Mouse (Mus musculus) telencephalon, adult 2 months (tissue): ENCODE measurements at regions not wholly inside any gene's neighbourhood (a gene's known extent, or its start where the extent isn't known, plus 50 kb on each side); places are given as distances from the start of the nearest gene placed in this dataset.

Experiments
- DNase-seq: peaks from one replicate; pipeline ENCODE4 v3.0.0-alpha.2; 2011; ENCODE audit warnings: low read depth, low spot score

DNA sequence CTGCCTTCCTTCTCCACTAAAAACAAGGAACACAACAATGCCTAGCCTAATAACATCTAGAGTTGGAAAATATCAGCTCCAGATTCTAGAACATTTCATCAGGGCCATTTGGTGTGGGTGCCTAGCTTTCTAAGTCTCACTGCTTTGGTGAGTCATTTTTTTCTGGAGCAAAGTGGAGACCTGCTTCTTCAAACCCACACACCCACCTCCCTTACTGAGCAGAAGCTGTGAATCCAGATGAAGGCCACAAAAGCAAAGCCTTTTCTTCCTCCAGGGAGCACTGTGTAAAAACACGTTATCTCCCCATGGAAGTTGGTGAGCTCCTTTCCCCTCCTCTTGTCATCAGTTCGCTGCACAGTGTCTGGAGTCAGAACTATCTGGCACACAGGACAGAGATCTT is 294.1 kb downstream of the Mex3b start:
- DNase-seq = peak; percentile 64

DNA sequence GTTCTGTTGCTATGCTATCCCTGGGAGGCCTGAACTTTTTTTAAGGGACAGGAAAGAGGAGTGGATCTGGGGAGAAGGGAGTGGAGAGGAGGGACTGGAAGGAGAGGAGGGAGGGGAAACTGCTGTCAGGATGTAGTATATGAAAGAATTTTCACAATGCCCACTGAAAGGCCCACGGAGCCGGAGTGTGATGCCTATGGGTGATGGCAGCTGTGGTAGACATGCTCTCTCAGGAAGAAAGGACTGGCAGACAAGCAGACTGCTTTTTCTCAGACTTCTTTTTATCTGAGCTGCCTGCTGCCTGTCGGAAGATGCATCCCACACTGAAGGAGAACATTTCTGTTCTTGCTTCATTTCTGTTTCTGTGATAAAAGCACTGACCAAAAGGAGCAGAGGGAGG is 295.7 kb downstream of the Mex3b start:
- peak; percentile 36 for DNase-seq

DNA sequence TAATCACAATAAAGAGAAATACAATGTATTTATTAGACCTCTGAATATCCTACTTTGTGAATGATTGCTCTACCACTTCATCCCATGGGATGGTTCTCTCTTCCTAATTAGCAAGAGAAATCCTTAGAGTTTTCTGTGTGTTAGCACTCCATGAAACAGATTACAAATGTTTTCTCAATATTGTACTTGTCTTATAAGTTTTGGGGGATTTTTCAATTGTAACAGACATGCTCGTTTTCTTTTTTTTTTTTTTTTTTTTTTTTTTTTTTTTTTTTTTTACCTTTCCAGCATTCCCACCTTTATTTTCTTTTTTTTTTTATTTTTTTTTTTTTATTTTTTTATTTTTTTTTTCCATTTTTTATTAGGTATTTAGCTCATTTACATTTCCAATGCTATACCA is 312.3 kb downstream of the Mex3b start:
- no peak for DNase-seq

DNA sequence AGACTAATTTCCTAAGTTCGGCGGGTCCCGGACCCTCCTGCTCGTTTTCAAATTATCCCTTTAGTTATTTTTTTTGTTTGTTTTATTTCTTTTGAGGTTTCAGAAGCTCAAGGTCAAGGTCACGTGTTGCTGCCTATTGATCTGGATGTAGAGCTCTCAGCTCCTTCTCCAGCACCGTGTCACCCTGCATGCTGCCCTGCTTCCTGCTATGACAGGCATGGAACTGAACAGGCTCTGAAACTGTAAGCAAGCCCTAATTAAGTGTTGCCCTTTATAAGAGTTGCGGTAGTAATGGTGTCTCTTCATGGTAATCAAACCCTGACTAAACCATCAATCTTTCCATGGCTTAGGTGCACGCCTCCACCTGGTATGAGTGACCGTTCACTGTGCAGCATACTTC is 319.2 kb downstream of the Mex3b start:
- DNase-seq = no peak

DNA sequence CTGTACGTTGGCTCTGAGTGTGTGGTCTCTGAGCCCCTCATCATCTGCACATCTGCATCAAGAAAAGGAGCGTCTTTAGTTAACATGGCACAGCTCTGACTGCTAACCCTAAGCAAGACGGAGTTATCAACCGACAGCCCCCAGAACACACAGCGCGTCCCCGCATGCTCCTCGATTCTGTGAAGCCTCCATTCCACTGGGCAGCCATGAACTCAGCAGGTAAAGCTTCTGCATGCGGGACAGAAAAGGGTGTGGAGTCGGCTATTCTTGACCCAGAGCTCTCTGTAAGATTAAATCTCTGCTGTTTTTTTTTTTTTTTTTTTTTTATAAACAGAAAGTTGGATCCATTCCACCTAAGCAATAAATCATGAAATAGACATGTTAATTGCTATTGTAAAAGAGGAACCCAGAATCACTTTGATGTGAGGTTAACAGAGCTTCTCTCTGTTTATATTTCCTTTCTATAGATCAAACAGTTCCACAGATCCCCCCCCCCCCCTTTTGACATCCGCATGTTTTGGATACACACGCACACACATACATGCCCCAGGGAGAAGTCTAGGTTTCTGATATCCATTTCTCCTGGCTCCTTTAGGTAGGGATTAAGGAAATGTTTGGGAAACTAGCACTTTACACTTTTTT is 328.9 kb downstream of the Mex3b start:
- no peak for DNase-seq

DNA sequence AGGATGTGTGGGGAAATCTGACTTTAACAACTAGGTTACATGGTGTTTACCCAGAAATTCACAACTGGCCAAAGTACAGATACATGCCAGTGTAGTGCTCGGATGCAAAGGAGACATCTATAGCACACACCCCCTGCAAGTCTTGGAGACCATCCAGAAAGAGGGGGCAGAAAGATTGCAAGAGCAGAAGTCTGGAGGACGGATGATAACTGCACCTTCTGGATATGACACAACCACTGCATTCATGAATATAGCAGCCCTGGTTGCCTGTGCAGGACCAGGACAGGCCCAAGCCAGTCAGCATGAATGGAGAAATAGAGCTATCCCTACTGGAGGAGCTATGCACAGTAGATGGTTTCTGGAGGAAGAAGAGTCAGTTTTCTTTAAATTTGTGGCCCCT is 330.4 kb downstream of the Mex3b start:
- DNase-seq = no peak

DNA sequence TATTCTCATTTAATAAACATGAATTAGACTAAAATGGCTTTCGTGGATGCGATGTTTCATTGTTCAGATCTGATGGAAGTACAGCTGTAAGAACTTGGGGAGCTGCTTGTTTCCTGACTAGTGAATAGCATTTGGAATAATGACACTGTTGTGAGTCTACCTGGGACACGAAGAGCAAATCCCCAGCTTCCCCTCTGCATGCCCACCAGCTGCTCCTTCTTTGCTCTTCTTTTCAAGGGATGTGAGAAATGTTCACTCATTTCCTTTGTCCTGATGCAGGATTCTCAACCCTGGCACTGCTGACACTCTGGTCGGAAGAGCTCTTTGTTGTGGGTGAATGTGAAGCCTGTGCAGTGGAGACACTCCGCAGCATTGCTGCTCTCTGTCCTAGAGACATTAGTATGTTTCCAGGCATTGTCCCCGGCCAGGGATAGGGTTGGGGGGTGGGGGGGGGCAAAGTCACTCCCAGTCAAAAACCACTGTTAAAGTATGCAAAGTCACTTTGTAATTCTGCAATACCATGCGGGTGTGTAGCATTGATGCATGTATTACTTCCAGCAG is 334.1 kb downstream of the Mex3b start:
- DNase-seq = no peak

DNA sequence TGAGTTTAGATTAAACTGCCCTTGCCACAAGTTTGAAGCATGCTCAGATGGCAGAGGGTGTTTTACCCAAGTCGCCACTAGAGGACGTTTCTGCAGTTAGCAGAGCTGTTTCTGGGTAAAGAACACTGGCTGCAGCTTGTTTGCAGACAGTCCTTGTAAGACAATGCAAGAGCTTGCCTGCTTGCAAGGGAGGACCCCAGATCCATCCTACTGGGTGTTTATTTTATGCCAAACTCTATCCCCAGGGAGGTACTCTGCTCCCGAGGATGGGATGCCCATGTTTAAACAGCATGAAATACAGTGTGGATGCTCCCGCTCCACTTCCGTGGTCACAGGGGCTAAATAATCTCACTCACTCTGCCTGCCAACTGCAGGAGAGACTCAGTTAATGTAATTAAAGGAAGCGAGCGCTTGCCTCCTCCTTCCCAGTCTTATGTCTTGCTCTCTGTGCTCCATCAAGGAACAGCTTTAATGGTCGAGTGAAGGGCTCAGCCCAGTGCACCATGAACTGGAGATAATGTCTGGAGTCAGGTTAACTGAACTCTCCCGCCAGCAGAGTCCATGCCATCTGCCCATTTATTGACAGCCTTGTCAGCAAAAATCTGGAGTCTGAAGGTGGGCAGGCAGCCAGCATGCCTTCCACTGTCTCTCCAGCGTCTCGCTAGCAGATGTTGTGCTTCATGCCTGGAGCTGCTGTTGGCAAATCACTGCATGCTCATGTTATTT is 334.8 kb downstream of the Mex3b start:
- DNase-seq = peak; percentile 73

DNA sequence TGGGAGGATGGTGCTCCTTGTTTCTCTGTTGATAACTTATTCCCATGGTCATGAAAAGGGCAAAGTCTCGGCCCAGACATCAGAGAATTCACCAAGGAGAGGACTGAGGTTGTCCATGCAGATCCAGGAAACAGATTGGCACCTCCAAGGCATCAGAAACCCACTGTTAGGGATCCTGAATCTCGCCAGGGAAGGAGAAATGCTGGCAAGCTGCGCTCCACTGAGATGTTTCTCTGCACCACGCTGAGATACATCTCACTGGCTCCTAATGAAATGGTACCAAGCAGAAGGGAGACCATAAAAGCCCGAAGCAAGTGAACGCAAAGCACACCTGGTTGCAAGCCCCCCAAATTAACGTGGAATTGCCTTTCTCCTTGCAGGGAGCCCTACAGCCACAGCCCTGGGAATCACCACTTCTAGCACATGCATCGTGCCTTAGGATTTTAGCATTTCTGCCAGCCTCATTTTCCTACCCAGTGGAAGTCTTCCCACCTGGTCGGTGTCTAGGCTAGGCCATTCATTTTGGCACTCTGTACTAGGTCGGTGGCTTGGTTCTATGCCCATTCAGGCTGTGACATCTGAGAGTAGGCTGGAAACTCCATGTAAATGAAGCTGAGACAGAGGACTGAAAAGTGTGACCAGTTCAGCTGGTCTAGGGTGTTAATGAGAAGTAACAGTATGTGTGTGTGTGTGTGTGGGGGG is 336.3 kb downstream of the Mex3b start:
- no peak for DNase-seq

DNA sequence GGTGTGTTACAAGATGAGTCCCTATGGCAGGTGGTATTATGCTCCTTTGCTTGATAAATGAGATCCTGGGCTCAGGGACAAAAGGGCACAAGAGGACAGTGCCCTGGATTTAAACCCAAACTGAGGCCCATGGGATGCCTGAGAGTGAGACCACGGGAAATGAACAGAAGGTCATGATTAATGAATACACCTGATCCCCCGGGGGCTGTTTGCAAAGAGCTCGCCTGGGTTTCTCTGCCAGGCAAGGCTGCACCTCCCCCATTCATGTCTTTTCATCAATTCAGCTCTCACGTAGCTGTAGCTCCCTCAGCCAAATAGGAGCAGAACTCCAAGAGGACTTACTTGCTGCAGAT is 336.9 kb downstream of the Mex3b start:
- no peak for DNase-seq

DNA sequence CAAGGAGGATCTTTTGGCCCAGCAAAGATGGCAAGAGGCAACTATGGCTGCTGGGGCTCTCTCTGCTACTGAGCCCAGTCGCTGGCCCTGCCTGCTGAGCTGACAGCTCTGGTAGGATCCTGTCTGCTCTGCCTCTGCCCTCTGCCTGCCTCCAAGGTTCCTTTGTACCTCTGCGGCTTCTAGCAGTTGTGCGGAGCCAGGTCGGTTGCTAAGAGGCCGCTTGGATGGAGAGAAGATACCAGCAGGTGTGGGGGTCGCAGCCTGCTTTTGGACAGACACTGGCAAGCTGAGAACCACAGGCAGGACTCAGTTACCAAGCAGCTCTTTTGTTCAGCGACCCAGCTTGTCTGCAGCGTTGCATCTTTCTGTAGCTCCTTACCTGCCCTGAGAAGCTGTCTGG is 337.6 kb downstream of the Mex3b start:
- no peak for DNase-seq

DNA sequence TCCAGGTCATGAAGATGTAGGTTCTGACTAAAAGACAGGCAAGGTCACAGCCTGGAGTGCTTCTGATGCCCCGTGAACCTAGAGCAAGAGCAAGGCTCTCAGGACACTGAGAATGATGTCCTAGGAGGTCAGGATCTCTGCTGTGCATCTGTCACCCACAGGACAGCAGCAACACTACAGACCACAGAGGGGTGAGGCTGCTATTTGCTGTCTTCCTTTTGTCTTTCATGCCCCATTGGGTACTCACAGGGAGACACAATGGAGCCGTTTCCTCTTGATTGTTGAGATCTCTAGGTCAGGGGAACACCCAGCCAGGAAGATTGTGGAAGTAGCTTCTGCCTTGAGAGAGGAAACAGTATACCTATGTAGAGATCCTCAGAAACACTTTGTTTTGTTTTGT is 339.9 kb downstream of the Mex3b start:
- no peak for DNase-seq

DNA sequence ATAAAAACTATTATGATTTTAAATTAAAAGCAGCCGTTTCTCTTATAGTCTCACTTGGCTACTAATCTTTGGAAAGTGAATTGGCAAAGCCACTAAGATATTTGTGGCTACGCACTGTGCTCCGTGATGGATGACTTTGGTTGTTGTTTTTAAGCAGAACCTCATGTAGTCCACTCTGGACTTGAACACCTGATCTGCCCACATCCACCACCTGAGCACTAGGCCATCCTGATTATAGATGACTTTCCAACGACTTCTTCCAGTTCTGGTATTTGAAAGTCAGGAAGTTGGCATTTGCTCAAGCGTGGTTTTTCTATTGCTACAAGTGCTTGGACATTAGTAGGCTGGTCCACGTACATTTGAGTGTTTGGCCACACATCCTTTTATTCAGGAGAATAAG is 344.5 kb downstream of the Mex3b start:
- DNase-seq = no peak

DNA sequence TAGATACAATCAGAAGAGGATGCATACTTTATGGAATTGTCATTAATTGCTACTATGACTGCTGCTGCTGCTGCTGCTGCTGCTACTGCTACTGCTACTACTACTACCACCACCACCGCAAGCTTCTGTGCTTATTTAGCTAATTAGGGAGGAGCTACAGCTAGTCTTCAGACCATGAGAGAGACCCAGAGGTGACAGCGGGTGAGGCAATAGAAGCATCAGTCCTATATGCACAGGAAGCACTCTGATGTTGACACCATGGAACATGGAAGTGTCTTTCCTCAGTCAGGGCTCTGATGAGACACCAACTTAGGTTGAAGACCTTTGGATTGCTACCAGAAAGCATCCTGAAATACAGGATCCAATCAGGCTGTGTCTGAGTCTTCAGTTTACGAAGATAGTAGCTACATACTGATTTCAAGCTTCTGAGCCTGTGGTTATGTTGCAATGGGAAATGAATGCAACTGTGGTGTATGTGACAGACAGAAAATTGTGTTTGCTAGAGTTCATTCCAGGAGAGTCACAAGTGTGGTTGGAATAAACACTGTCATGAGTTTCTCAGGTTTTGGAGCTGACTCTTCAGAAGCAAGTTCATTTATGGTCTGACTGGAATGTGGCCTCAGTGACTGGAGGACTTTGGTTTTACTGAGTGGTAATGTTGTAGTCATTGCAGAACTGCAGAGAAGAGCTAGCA is 355.0 kb downstream of the Mex3b start:
- no peak for DNase-seq

DNA sequence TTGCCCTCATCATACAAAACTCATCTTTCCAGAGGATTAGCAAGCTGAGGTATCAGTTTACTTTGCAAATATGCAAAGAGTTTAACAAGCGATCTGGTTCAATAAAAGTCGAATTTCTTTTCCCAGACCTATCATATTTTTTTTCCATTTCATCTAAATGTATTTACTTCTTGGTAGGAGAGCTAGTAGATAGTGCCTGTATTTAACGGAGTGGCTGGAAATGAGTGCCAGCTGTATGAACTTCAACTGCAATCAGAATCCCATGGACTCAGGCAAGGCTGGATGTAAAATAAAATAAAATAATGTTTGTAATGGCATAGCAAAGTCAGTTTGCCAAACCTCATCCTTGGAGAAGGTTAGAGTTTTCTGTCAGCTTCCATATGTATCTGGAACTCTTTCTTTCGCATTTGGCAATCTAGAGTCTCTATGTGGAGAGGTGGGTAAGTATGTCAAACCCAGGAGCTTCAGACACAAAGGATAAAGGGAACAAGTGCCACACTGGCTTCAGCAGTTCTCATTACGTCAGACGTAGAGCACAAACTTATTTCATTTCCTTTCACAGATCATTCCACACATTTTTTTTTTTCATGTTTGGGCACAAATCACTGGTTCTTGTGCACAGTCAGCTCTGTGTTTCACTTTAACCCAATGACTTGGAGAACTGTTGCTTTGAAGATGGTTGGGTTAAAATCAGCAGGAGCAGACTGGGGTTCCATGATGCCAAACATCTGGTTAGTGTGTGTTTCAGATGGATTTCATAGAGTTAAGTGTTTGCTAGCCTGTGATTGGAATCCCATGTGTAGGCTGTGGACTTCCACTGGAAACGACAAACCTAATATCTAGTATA is 357.2 kb upstream of the Tmc3 start:
- DNase-seq = no peak

DNA sequence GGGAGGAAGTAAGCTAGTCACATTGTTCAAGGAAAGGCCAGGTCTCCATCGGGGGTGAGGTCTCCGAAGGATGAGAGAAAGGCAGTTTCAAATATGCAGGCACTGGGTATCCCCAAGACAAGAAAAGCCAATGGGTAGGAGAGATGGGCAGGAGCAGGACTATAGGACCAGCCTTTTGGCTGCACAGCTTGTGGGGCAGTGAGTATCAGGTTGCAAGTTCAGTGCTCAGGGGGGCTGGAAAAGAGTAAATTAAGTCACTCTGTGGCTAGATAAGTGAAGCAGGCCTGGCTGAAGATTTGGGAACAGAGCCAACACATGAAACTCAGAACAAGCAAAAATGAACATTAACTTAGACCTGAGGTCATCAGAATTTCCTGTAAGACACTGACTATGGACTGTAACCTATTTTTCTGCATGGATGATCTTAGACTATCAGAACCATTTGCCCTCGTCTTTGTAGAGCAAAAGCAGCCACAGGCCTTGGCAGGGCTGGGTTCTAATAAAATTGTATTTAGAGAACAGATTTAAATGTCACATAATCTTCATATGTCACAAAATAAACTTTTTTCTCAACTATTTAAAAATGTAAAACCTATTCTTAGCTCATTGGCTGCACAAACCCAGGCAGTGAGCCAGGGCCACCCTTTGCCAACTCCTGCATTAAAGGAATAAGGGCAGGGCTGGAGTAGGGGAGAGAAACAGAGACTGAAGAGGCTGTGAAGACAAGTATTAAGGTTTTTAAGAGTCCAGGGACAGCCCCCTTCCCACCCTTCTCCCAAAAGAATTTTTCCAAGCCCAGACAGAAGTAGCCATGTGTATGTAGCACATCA is 354.0 kb upstream of the Tmc3 start:
- no peak for DNase-seq

DNA sequence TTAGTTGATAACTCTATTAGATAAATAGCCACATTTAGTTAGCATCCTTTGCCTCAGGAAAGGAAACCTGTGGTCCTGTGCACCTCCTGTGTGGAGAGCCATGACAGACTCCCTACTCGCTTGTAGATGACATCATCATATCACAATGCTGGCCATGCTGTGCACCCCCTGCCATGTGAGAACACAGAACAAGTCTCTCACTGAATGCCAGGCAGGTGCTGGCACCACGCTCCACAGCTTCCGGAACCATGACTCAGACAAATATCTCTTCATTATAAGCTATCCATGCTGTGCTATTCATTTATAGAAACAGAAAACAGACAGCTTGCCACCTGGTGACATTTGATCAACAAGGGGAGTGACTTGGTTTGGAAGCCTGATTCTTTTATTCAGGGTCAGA is 349.1 kb upstream of the Tmc3 start:
- no peak for DNase-seq

DNA sequence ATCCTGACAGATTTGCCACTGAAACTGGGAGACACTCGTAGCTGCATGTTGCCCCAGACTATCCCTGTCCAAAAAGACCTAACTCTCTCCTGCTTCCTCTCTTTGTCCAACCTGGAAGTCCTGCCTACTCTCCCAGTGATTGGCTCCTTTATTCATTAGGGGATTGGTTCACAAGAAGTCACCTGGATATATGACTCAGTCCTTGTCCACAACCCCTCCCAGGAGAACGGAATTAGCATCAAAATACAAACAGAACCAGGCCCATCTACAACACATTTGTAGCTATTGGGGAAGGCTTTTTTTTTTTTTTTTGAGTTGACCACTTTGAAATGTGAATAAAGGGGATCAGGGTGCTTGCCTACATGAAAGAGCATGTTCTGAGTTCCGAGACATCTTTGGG is 347.4 kb upstream of the Tmc3 start:
- DNase-seq = no peak

DNA sequence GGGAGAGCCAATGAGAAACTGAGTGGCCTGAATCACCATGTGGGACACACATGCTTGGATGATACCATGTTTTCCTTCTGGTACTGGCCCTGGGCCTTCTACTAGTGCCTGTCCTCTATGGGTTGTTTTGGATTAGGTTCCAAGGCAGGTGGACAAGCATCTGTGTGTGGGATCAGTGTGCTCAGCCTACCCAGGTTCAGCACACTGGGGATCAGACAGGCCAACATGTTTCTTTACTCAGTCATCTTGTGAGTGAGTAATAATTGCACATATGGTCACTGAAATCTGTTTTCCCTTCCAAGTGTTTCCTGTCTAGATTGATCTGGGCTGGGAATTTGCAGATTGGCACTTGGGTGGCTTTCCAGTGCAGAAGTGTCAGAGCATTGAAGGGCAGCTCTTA is 346.6 kb upstream of the Tmc3 start:
- peak; percentile 26 for DNase-seq

DNA sequence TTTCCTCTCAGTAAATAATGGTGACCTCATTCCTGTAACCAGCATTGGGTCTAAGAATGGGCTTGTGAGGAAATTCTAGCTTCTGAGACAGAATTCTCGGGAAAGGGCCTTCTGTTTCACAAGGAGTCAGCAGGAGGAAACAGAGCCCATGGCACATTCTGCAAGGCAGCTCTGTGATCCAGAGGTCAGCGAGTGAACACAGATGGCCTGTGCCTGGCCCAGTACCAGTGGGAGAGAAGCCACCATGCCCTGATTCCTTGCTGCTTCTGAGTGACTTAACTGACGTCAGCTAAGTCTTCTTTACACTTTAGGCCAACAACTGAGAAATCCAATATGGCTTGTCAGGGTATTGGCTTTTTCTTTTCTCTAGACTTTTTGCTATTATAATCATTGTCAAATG is 342.5 kb upstream of the Tmc3 start:
- no peak for DNase-seq
